Mouse (Mus musculus) lung, adult 2 months (tissue): ENCODE measurements around the gene Camkmt. TPM values are rescaled to one million over a fixed set of nuclear protein-coding genes. Genes with fewer than 3 reads are reported as not detected.

Source experiments
- DNase-seq: peaks from one replicate; pipeline ENCODE4 v3.0.0; 2022
- H3K4me1 ChIP-seq: fragments of 200-500 bp; 2 replicates; pipeline ENCODE4 v1.6.1; 2011; ENCODE audit warnings: low read length; ENCODE audit not compliant: control insufficient read depth, insufficient read depth
- H3K4me3 ChIP-seq: fragments of 200-500 bp; replicated peaks from 2 replicates; pipeline ENCODE3; 2011; ENCODE audit warnings: low read depth, mild to moderate bottlenecking, control low read depth, low read length; ENCODE audit errors: extremely low read depth
- CTCF ChIP-seq: fragments of 200-500 bp; IDR thresholded peaks from 2 replicates; pipeline ENCODE4 v1.5.1; 2011; ENCODE audit warnings: mild to moderate bottlenecking, low read length, control low read depth; ENCODE audit not compliant: insufficient read depth
- POLR2A ChIP-seq: fragments of 200-500 bp; IDR thresholded peaks from 2 replicates; pipeline ENCODE4 v1.6.1; 2011; ENCODE audit warnings: low read depth, mild to moderate bottlenecking, control low read depth, low read length, borderline replicate concordance; ENCODE audit errors: extremely low read depth
- WGBS: fragments of 180-500 bp; shearing (Covaris S2); methylation state at CpG from one replicate; pipeline ENCODE4 v1.1.7; 2018; 5-methylcytosine and 5-hydroxymethylcytosine counted together
- polyA plus RNA-seq: library from polyadenylated mRNA; depleted of rRNA; stranded (reverse); fragments of >200 nt; gene quantifications from 2 replicates; pipeline ENCODE4 v1.2.3, GENCODE M21; 2012

The Camkmt gene
- polyA plus RNA-seq, 1 experiment, result 1.8 TPM

DNA sequence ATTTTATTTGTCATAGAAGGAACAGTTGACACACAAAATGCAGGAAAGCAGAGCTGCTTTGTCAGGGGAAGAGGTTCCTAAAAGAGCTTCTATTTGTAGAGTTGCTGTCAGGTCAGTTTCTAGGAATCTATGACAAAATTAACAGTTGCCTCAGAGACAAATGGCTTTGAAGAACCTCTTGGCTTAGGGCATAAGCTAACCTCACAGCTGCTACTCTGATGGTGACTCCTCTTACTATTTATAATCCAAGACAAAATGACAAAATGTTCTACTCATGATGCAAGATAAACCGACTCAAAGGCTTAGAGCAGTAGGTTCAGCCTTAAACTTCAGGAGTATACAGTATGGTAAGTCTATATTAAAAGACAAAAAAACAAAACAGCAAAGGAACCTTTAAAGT lies 3.9 kb upstream of the Camkmt start:
- WGBS, result 61% methylated on average over 1 of the region's 1 CpGs
- no peak for DNase-seq
- TF ChIP-seq POLR2A (no peak), CTCF (no peak)

DNA sequence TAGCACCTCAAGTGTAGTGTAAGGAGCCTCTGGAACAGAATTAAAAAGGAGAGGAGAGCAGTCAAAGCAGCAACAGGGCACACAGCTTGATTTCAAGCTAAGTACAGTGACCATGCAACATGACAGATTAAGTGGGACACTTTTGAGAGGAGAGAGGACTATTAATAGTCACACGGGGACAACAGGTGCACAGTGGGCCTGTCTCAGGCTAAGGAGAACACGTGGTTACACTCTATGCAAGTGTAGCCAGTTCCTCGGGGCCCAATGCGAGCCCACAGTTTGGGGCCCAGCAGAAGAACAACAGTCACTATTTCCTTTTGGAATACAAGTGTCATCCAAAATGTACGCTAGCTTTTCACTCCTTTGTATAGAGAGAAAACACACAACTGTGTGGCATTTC lies 2.8 kb upstream of the Camkmt start:
- DNase-seq, result no peak
- no peak for TF ChIP-seq POLR2A
- no peak for TF ChIP-seq CTCF
- peaks cover 4% of the 10 kb centered on the region; the same call in 1 of the 2 replicates for H3K4me1 ChIP-seq
- H3K4me3 ChIP-seq, result no peak overlapping the region
- WGBS, result 80% methylated on average over 5 of the region's 5 CpGs

More for the DNA sequence above, 3.9 kb upstream of the Camkmt start:
- Histone ChIP-seq H3K4me3 (no peak overlapping the region), H3K4me1 (peaks cover 3% of the 10 kb centered on the region; the same call in 1 of the 2 replicates)

DNA sequence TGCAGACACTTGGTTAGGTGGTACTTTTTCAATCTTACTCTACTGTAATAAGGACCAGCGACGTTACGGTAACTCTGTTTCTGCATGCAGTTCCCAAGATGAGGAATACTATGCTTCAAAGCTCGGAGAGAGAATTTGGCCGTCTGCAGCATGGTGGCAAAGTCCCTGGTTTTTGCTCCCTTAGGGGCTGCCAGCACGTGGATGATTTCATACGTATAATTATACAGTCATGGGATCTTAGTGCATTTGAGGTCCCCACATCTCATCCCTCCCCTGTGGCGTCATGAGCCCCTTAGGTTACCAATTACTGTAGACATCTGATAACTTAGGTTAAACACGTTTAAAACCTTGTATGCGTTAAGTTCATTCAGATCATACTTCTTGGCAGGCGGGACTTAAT lies 2.0 kb upstream of the Camkmt start:
- peaks cover 4% of the 10 kb centered on the region; the same call in 1 of the 2 replicates for H3K4me1 ChIP-seq
- 89% methylated on average over 11 of the region's 11 CpGs for WGBS
- TF ChIP-seq CTCF, result no peak
- no peak for TF ChIP-seq POLR2A
- H3K4me3 ChIP-seq, result no peak overlapping the region
- no peak for DNase-seq

DNA sequence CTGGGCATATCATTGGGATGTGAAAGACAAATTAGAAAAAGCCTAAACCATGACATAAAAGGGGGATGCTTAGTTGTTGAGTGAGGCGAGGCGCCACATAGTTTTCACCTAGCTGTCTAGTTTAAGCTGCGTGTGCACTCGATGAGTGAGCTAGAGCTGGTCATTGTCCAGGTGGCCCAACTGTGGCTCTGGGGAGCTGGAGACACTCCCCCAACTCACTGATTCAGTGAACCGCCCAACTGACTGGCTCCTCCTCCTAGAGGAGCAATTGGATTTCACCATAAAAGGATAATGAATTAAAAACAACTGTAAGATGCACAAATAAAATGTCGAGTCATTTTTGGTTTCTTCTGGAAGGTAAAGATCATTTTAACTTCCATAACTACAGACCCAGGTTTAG lies 1.3 kb upstream of the Camkmt start:
- TF ChIP-seq CTCF (no peak), POLR2A (no peak)
- no peak for DNase-seq
- H3K4me1 ChIP-seq, result peaks cover 4% of the 10 kb centered on the region; the same call in 1 of the 2 replicates
- no peak overlapping the region for H3K4me3 ChIP-seq
- 52% methylated on average over 6 of the region's 6 CpGs for WGBS

- TF ChIP-seq CTCF (no peak), POLR2A (no peak)
- peak overlapping the region; percentile 89 for H3K4me3 ChIP-seq
- DNase-seq, result no peak
- WGBS, result under 1% methylated on average over 16 of the region's 16 CpGs
- peaks cover 4% of the 10 kb centered on the region; the same call in 1 of the 2 replicates for H3K4me1 ChIP-seq
Measured at GRCm38 (mm10) chr17:85089621-85090020, 731 bp upstream of the Camkmt start.

- H3K4me1 ChIP-seq, result peaks cover 4% of the 10 kb centered on the region; the same call in 1 of the 2 replicates
- no peak overlapping the region for H3K4me3 ChIP-seq
- no peak for TF ChIP-seq POLR2A
- TF ChIP-seq CTCF, result no peak
- DNase-seq, result no peak
- WGBS, result 92% methylated on average over 6 of the region's 6 CpGs
Measured at GRCm38 (mm10) chr17:85091762-85092161, 1.4 kb downstream of the Camkmt start.

DNA sequence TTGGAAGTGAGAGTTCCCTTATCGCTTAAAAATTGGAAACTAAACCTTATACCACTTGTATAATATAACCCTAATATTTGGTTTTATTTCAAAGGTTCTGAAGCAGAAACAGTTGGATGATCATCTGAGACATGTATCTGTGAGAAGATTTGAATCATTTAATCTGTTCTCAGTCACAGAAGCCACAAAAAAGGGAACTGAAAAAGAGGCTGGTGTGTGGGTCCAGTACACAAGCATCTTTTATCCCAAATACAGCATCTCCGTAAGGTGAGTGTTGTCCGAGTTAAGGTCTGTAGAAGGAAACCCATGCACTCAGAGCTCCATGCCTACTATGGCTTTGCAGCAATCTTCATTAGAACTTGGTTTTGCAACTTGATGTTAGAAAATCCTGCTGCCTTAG lies 6.0 kb downstream of the Camkmt start:
- no peak for TF ChIP-seq CTCF
- TF ChIP-seq POLR2A, result no peak
- WGBS, result 98% methylated on average over 3 of the region's 3 CpGs
- Histone ChIP-seq H3K4me1 (peaks cover 2% of the 10 kb centered on the region; the same call in 1 of the 2 replicates), H3K4me3 (no peak overlapping the region)
- no peak for DNase-seq

GRCm38 (mm10) chr17:85098677-85099323 lies 8.4 kb downstream of the Camkmt start:
- WGBS, result 85% methylated on average over 7 of the region's 7 CpGs
- no peaks in the 10 kb centered on the region for H3K4me1 ChIP-seq
- DNase-seq, result no peak
- TF ChIP-seq POLR2A (no peak), CTCF (no peak)
- H3K4me3 ChIP-seq, result no peak overlapping the region

GRCm38 (mm10) chr17:85100232-85100631 lies 9.9 kb downstream of the Camkmt start:
- no peak for DNase-seq
- WGBS, result 93% methylated on average over 3 of the region's 3 CpGs
- no peak for TF ChIP-seq CTCF
- no peak for TF ChIP-seq POLR2A
- Histone ChIP-seq H3K4me1 (no peaks in the 10 kb centered on the region), H3K4me3 (no peak overlapping the region)

DNA sequence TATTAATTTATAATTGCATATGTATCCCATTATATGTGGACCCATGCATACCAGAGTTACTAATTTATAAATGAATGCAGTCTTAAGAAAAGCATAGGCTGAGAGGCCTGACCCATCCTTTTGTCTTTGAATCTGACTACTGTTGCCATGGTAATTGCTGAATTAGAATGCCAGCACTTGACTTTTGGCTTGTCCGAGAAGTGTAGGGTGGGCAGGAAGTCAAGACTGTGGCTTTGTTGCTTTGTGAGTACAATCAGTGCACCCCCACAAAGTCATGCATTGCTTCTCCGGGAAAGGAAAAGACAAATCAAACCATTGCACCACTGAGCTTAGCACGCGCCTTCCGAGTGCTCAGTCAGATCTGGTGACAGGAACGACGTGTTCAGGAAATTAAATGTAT lies 11.4 kb downstream of the Camkmt start:
- whole genome bisulfite sequencing, result 78% methylated on average over 7 of the region's 7 CpGs
- no peak for DNase-seq
- TF ChIP-seq CTCF, result no peak
- TF ChIP-seq POLR2A, result no peak
- Histone ChIP-seq H3K4me1 (no peaks in the 10 kb centered on the region), H3K4me3 (no peak overlapping the region)
